Mouse (Mus musculus): Measurements from ENCODE around the gene Mrps21. TPM values are rescaled to one million over a fixed set of nuclear protein-coding genes. Genes with fewer than 3 reads are reported as not detected.

The Mrps21 gene
- polyA plus RNA-seq, 1 experiment from 2014 or later = 355 TPM

- no peak for ATAC-seq (ENCODE audit: low FRiP score, low TSS enrichment)
- peak overlapping the region; percentile 92 for H3K27ac ChIP-seq (ENCODE audit: low read length)
- peak overlapping the region; percentile 73 for H3K4me3 ChIP-seq (ENCODE audit: low read length)
- peak overlapping the region; percentile 53 for H3K9ac ChIP-seq (replicated peaks; ENCODE audit: low read length)
- no peaks in the 10 kb centered on the region for H3K9me3 ChIP-seq (ENCODE audit: low read length)
- H3K4me2 ChIP-seq (replicated peaks; ENCODE audit: low read depth, low read length) = peak overlapping the region; percentile 61
- peaks cover 28% of the 10 kb centered on the region for H3K4me1 ChIP-seq (ENCODE audit: insufficient read depth, low read length)
- WGBS = 8% methylated on average over 7 of the region's 7 CpGs
- H3K36me3 ChIP-seq (ENCODE audit: insufficient read depth, low read length) = peaks cover 7% of the 10 kb centered on the region; the same call in 1 of the 2 replicates
- H3K27me3 ChIP-seq (ENCODE audit: insufficient read depth, low read length) = no peaks in the 10 kb centered on the region
These were observed 21.8 kb upstream of the Mrps21 start for GRCm38 (mm10) chr3:95893126-95893525.

- WGBS = 24% methylated on average over 11 of the region's 11 CpGs
- no peaks in the 10 kb centered on the region for H3K9me3 ChIP-seq (ENCODE audit: low read length)
These were observed 21.0 kb upstream of the Mrps21 start for GRCm38 (mm10) chr3:95892066-95893052.

GRCm38 (mm10) chr3:95891211-95892065 is 20.1 kb upstream of the Mrps21 start, which contains the start of gene BC028528:
Gene BC028528 (minus strand): TSS chr3:95892005.
- ATAC-seq (ENCODE audit: low FRiP score, low TSS enrichment) = no peak; the same call in 1 of the 2 replicates
- Histone ChIP-seq H3K36me3 (ENCODE audit: insufficient read depth, low read length) (no peaks in the 10 kb centered on the region), H3K4me3 (ENCODE audit: low read length) (peak within 1 kb of the TSS; percentile 37), H3K4me1 (ENCODE audit: insufficient read depth, low read length) (peaks cover 31% of the 10 kb centered on the region), H3K27me3 (ENCODE audit: insufficient read depth, low read length) (no peaks in the 10 kb centered on the region), H3K27ac (ENCODE audit: low read length) (peak within 1 kb of the TSS; percentile 90), H3K9ac (replicated peaks; ENCODE audit: low read length) (peak within 1 kb of the TSS; percentile 40), H3K4me2 (replicated peaks; ENCODE audit: low read depth, low read length) (peak within 1 kb of the TSS; percentile 49), H3K9me3 (ENCODE audit: low read length) (no peaks in the 10 kb centered on the region)
- WGBS = 12% methylated on average over 12 of the region's 12 CpGs

More at GRCm38 (mm10) chr3:95892066-95893052, 21.0 kb upstream of the Mrps21 start:
- Histone ChIP-seq H3K27me3 (ENCODE audit: insufficient read depth, low read length) (no peaks in the 10 kb centered on the region), H3K36me3 (ENCODE audit: insufficient read depth, low read length) (0 out of 2 replicates have a peak, but pooled peaks cover 1% of the 10 kb centered on the region), H3K4me2 (replicated peaks; ENCODE audit: low read depth, low read length) (peak overlapping the region; percentile 61), H3K9ac (replicated peaks; ENCODE audit: low read length) (peak overlapping the region; percentile 40), H3K4me1 (ENCODE audit: insufficient read depth, low read length) (peaks cover 31% of the 10 kb centered on the region), H3K4me3 (ENCODE audit: low read length) (peak overlapping the region; percentile 37), H3K27ac (ENCODE audit: low read length) (peak overlapping the region; percentile 92)
- peak; percentile 40; the same call in 1 of the 2 replicates for ATAC-seq (ENCODE audit: low FRiP score, low TSS enrichment)

- no peak for ATAC-seq (ENCODE audit: low FRiP score, low TSS enrichment)
- 72% methylated on average over 3 of the region's 3 CpGs for WGBS
- no peak overlapping the region for H3K4me2 ChIP-seq (replicated peaks; ENCODE audit: low read depth, low read length)
These were observed 18.3 kb upstream of the Mrps21 start for GRCm38 (mm10) chr3:95889664-95890063.

GRCm38 (mm10) chr3:95887596-95887995 is 16.3 kb upstream of the Mrps21 start:
- WGBS = 44% methylated on average over 4 of the region's 4 CpGs
- H3K4me1 ChIP-seq (ENCODE audit: insufficient read depth, low read length) = peaks cover 31% of the 10 kb centered on the region
- H3K4me2 ChIP-seq (replicated peaks; ENCODE audit: low read depth, low read length) = no peak overlapping the region
- H3K27me3 ChIP-seq (ENCODE audit: insufficient read depth, low read length) = no peaks in the 10 kb centered on the region
- no peak overlapping the region for H3K4me3 ChIP-seq (ENCODE audit: low read length)
- ATAC-seq (ENCODE audit: low FRiP score, low TSS enrichment) = peak; percentile 64; the same call in 1 of the 2 replicates
- no peak overlapping the region for H3K27ac ChIP-seq (ENCODE audit: low read length)
- no peaks in the 10 kb centered on the region for H3K36me3 ChIP-seq (ENCODE audit: insufficient read depth, low read length)
- H3K9ac ChIP-seq (replicated peaks; ENCODE audit: low read length) = no peak overlapping the region
- no peaks in the 10 kb centered on the region for H3K9me3 ChIP-seq (ENCODE audit: low read length)

More at GRCm38 (mm10) chr3:95889664-95890063, 18.3 kb upstream of the Mrps21 start:
- Histone ChIP-seq H3K4me3 (ENCODE audit: low read length) (no peak overlapping the region), H3K9me3 (ENCODE audit: low read length) (no peaks in the 10 kb centered on the region), H3K9ac (replicated peaks; ENCODE audit: low read length) (no peak overlapping the region), H3K36me3 (ENCODE audit: insufficient read depth, low read length) (no peaks in the 10 kb centered on the region), H3K27ac (ENCODE audit: low read length) (no peak overlapping the region), H3K27me3 (ENCODE audit: insufficient read depth, low read length) (no peaks in the 10 kb centered on the region), H3K4me1 (ENCODE audit: insufficient read depth, low read length) (peaks cover 26% of the 10 kb centered on the region)

- peaks cover 11% of the 10 kb centered on the region; the same call in 1 of the 2 replicates for H3K4me1 ChIP-seq (ENCODE audit: insufficient read depth, low read length)
- no peaks in the 10 kb centered on the region for H3K9me3 ChIP-seq (ENCODE audit: low read length)
- H3K4me3 ChIP-seq (ENCODE audit: low read length) = no peak overlapping the region
- no peak overlapping the region for H3K9ac ChIP-seq (replicated peaks; ENCODE audit: low read length)
- no peak overlapping the region for H3K4me2 ChIP-seq (replicated peaks; ENCODE audit: low read depth, low read length)
- no peaks in the 10 kb centered on the region for H3K36me3 ChIP-seq (ENCODE audit: insufficient read depth, low read length)
- whole genome bisulfite sequencing = 68% methylated on average over 5 of the region's 5 CpGs
- H3K27me3 ChIP-seq (ENCODE audit: insufficient read depth, low read length) = no peaks in the 10 kb centered on the region
- ATAC-seq (ENCODE audit: low FRiP score, low TSS enrichment) = no peak
- no peak overlapping the region for H3K27ac ChIP-seq (ENCODE audit: low read length)
These were observed 13.1 kb upstream of the Mrps21 start for GRCm38 (mm10) chr3:95884400-95884799.

- Histone ChIP-seq H3K4me2 (replicated peaks; ENCODE audit: low read depth, low read length) (peak overlapping the region; percentile 92), H3K36me3 (ENCODE audit: insufficient read depth, low read length) (no peaks in the 10 kb centered on the region), H3K9me3 (ENCODE audit: low read length) (no peaks in the 10 kb centered on the region), H3K9ac (replicated peaks; ENCODE audit: low read length) (peak overlapping the region; percentile 22), H3K27me3 (ENCODE audit: insufficient read depth, low read length) (no peaks in the 10 kb centered on the region), H3K27ac (ENCODE audit: low read length) (no peak overlapping the region), H3K4me3 (ENCODE audit: low read length) (peak overlapping the region; percentile 52), H3K4me1 (ENCODE audit: insufficient read depth, low read length) (peaks cover 11% of the 10 kb centered on the region; the same call in 1 of the 2 replicates)
- 1% methylated on average over 24 of the region's 24 CpGs for WGBS
- no peak for ATAC-seq (ENCODE audit: low FRiP score, low TSS enrichment)
These were observed 11.6 kb upstream of the Mrps21 start for GRCm38 (mm10) chr3:95882816-95883425.

GRCm38 (mm10) chr3:95881979-95882815 is 10.9 kb upstream of the Mrps21 start, which contains the start of gene Ciart:
Gene Ciart (minus strand): TSS chr3:95882251.
- H3K27me3 ChIP-seq (ENCODE audit: insufficient read depth, low read length) = no peaks in the 10 kb centered on the region
- H3K9ac ChIP-seq (replicated peaks; ENCODE audit: low read length) = peak within 1 kb of the TSS; percentile 31
- peak within 1 kb of the TSS; percentile 52 for H3K4me3 ChIP-seq (ENCODE audit: low read length)
- 0% methylated on average over 65 of the region's 66 CpGs for WGBS
- H3K9me3 ChIP-seq (ENCODE audit: low read length) = no peaks in the 10 kb centered on the region
- no peak within 1 kb of the TSS for H3K27ac ChIP-seq (ENCODE audit: low read length)
- peak within 1 kb of the TSS; percentile 92 for H3K4me2 ChIP-seq (replicated peaks; ENCODE audit: low read depth, low read length)
- peaks cover 9% of the 10 kb centered on the region; the same call in 1 of the 2 replicates for H3K4me1 ChIP-seq (ENCODE audit: insufficient read depth, low read length)
- no peaks in the 10 kb centered on the region for H3K36me3 ChIP-seq (ENCODE audit: insufficient read depth, low read length)
- peak; percentile 99 for ATAC-seq (ENCODE audit: low FRiP score, low TSS enrichment)
